Mouse (Mus musculus) embryonic fibroblast, embryonic 13.5 days (primary cell): ENCODE measurements at regions not wholly inside any gene's neighbourhood (a gene's known extent, or its start where the extent isn't known, plus 50 kb on each side); places are given as distances from the start of the nearest gene placed in this dataset.

Experiments used
- CTCF ChIP-seq: IDR thresholded peaks from 2 replicates; pipeline ENCODE4 v1.5.1; 2011; ENCODE audit warnings: mild to moderate bottlenecking, control low read depth, low read length, moderate library complexity, borderline replicate concordance; ENCODE audit not compliant: insufficient read depth
- POLR2A ChIP-seq: IDR thresholded peaks from 2 replicates; pipeline ENCODE4 v1.6.1; 2011; ENCODE audit warnings: low read depth, mild to moderate bottlenecking, control low read depth, low read length, moderate library complexity

DNA sequence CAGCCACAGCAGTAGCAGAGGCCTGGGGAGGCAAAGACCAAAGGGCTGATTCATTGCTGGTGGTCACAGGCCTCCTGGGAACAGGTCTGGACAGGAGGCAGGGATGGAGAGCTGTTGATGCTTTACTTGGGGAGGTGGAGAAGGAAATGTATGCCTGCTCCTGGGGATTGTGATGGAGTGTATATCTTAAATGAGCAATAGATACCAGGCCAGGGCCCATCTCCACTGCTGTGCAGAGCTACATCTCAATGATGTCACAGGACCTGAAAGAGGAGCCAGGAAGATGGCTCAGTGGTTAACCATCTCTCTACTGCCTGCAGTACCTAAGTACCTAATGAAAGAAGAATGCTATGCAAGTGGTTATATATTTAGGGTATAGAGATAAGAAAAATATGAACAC, 132.6 kb downstream of the En1 start:
- TF ChIP-seq CTCF (no peak), POLR2A (no peak)
